Mouse (Mus musculus): ENCODE measurements at regions not wholly inside any gene's neighbourhood (a gene's known extent, or its start where the extent isn't known, plus 50 kb on each side); places are given as distances from the start of the nearest gene placed in this dataset.
"Not testable (repeated sequence)": the region's sequence is repeated elsewhere in the genome, so short reads cannot be mapped to it uniquely, and the experiment has no call there.

GRCm38 (mm10) chr9:4994549-4995141 lies 198.6 kb upstream of the Gria4 start:
- no peak for DNase-seq

GRCm38 (mm10) chr9:4979401-4979800 lies 183.4 kb upstream of the Gria4 start:
- DNase-seq = not testable (repeated sequence)

GRCm38 (mm10) chr9:4977537-4977936 lies 181.5 kb upstream of the Gria4 start:
- DNase-seq = no peak

GRCm38 (mm10) chr9:4975073-4975472 lies 179.0 kb upstream of the Gria4 start:
- DNase-seq = no peak

- peak; percentile 28 to 32 for DNase-seq
Observed at GRCm38 (mm10) chr9:4931861-4932260, 135.8 kb upstream of the Gria4 start.

- peak; percentile 81 to 87 for DNase-seq
Observed at GRCm38 (mm10) chr9:4930362-4930761, 134.3 kb upstream of the Gria4 start.

GRCm38 (mm10) chr9:4910543-4910942 lies 114.5 kb upstream of the Gria4 start:
- no peak for DNase-seq

- no peak for DNase-seq
Observed at GRCm38 (mm10) chr9:4885479-4885878, 89.4 kb upstream of the Gria4 start.

Data from cerebellum, adult 18-20 months (tissue).